Mouse (Mus musculus) neural tube, embryonic 10.5 days (tissue): ENCODE measurements around the gene Pramel3.
"Not testable (repeated sequence)": the region's sequence is repeated elsewhere in the genome, so short reads cannot be mapped to it uniquely, and the experiment has no call there.

ENCODE experiments used
- DNase-seq: peaks from one replicate; pipeline ENCODE4 v3.0.0-alpha.2; 2017; ENCODE audit warnings: low spot score; ENCODE audit errors: extremely low spot score

Pramel3 gene

DNA sequence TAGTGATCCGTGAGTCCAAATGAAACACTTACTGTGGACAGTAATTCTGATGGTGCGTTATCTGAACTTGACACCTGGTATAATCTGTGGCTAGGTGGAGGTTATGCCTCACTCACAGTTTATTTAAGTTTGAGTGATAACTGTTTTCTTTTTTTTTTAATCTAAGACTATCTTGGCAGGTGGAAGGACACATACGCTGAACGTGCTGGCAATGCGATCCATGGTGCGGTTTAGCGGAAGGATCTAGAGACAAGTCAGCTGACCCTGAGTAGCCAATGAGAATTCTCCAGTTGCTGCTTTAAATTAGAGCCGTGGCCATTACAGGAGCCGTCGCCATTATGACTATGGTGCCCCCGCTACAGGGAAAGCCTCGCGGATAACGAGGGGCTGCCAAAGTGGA is at the start of gene Pramel3:
Gene Pramel3, plus strand, starts transcription at position 301 of the 400 bp plus-strand sequence.
- DNase-seq: not testable (repeated sequence)

DNA sequence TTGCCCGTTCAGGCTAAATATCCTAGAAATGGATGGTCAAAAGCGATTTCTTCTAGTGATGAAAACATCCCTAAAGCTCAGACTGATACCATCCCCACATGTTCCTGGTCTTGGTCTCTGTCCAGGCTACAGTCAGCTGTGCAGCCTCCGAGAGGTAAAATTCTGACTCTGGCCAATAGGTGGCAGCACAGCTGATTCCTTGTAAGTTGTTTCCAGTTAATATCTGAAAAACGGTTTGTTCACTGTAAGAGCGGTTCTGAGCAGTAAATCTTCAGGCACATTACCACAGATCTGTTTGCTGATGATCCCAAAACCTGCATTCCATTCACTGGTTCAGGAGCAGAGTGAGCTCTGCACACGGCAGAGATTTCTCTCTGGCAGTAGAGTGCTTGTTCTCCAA is 58.6 kb downstream of the Pramel3 start:
- not testable (repeated sequence) for DNase-seq

DNA sequence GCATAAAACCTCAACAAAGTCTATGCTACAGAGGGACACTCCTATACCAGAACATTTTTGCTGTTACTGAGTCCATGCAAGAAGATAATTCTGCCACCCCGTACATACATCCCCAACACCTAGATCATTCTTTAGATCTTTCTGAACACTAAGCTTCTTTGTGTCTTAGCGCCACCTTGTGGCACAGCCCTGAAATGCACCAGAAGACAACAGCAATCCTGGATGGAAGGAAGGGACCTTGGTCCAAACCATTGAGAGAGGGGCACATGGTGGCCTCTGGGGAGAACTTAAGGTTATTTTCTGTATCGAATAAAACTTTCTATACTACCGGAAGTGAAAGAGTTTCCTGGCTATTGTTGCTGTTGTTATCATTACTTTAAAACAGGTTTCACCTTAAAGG is 59.8 kb downstream of the Pramel3 start:
- DNase-seq: not testable (repeated sequence)
